Mouse (Mus musculus): ENCODE data around the gene Bicra. TPM values are rescaled to one million over a fixed set of nuclear protein-coding genes. Genes with fewer than 3 reads are reported as not detected.

Gene Bicra
- polyA plus RNA-seq, 1 experiment = 10.2 TPM

DNA sequence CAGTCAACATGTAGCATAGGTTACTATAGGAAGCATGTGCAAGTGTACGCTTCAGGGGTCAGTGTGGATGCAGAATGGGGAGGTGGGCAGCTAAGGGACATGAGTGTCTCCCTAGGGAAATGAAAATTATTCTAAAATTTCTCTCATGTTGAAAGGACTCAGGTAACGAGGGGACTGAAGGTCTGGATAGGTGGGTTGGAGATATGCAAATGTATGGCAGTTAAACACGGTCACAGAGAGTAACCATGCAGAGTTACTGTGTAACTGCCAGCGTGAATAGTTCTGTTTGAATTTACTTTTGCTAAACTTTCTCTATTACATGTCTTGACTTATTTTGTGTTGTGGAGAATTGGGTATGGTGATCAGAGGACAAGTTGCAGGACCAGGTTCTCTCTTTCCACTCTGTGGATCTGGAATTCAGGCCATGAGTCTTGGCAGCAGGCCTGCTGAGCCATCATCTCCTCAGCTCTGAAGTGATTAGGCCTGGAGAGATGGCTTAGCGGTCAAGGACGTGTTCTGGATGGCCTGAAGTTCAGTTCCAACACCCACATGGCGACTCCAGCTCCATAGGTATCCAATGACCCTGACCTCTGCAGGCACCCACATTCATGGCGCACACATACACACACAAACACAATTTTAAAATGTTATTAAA is 33.1 kb downstream of the Bicra start:
- peaks cover 1% of the 10 kb centered on the region for H3K4me1 ChIP-seq (ENCODE audit: control insufficient read depth, insufficient read depth, low read length)
- H3K27ac ChIP-seq (ENCODE audit: insufficient read depth, low read length) = no peak overlapping the region
- H3K4me3 ChIP-seq (ENCODE audit: low read depth, low read length) = no peak overlapping the region
- H3K9ac ChIP-seq (ENCODE audit: low read depth, poor library complexity, severe bottlenecking) = no peak overlapping the region
- H3K27me3 ChIP-seq (ENCODE audit: control insufficient read depth, insufficient read depth, low read length, poor library complexity, severe bottlenecking) = no peaks in the 10 kb centered on the region
- TF ChIP-seq CTCF (IDR thresholded peaks at IDR 0.05; ENCODE audit: low read depth, low read length) = no peak
- no peak for TF ChIP-seq POLR2A (IDR thresholded peaks at IDR 0.05; ENCODE audit: insufficient read depth, low read length)
- no peak for TF ChIP-seq EP300 (IDR thresholded peaks at IDR 0.05; ENCODE audit: insufficient read depth, low read depth, low read length)
- no peaks in the 10 kb centered on the region for H3K9me3 ChIP-seq (replicated peaks; ENCODE audit: control insufficient read depth, insufficient read depth, low read length, poor library complexity, severe bottlenecking)
- H3K36me3 ChIP-seq (ENCODE audit: control insufficient read depth, insufficient read depth, low read length, poor library complexity, severe bottlenecking) = no peaks in the 10 kb centered on the region

DNA sequence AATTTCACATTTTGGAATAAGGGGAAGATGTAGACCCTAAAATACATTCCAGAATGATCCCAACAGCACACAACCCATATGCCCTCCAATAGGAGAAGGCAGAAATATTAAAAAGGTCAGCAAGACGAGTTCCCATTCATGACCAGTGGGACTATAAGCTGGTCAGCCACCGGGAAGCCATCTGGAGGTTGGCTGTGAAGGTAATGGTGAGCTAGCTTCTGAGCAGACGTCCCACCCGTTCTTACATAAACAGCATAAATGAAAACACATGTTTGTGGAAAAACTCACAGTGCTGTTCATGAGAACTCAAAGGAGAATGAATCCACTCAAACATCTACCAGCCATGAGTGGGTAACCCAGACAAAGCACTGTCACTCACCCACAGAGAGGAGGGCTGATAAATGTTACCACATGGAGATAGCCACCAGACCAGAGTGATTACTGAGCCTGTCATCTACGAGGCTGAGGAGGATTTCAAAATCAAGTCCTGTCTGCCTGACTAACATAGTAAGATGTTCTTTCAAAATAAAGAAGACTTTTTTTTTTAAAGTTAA is 33.9 kb downstream of the Bicra start:
- TF ChIP-seq CTCF (IDR thresholded peaks at IDR 0.05; ENCODE audit: low read depth, low read length) = no peak
- no peak for TF ChIP-seq POLR2A (IDR thresholded peaks at IDR 0.05; ENCODE audit: insufficient read depth, low read length)
- no peak for TF ChIP-seq EP300 (IDR thresholded peaks at IDR 0.05; ENCODE audit: insufficient read depth, low read depth, low read length)
- Histone ChIP-seq H3K9ac (ENCODE audit: low read depth, poor library complexity, severe bottlenecking) (no peak overlapping the region), H3K27ac (ENCODE audit: insufficient read depth, low read length) (no peak overlapping the region), H3K4me3 (ENCODE audit: low read depth, low read length) (no peak overlapping the region), H3K36me3 (ENCODE audit: control insufficient read depth, insufficient read depth, low read length, poor library complexity, severe bottlenecking) (no peaks in the 10 kb centered on the region), H3K9me3 (replicated peaks; ENCODE audit: control insufficient read depth, insufficient read depth, low read length, poor library complexity, severe bottlenecking) (no peaks in the 10 kb centered on the region), H3K27me3 (ENCODE audit: control insufficient read depth, insufficient read depth, low read length, poor library complexity, severe bottlenecking) (no peaks in the 10 kb centered on the region), H3K4me1 (ENCODE audit: control insufficient read depth, insufficient read depth, low read length) (peaks cover 1% of the 10 kb centered on the region)

DNA sequence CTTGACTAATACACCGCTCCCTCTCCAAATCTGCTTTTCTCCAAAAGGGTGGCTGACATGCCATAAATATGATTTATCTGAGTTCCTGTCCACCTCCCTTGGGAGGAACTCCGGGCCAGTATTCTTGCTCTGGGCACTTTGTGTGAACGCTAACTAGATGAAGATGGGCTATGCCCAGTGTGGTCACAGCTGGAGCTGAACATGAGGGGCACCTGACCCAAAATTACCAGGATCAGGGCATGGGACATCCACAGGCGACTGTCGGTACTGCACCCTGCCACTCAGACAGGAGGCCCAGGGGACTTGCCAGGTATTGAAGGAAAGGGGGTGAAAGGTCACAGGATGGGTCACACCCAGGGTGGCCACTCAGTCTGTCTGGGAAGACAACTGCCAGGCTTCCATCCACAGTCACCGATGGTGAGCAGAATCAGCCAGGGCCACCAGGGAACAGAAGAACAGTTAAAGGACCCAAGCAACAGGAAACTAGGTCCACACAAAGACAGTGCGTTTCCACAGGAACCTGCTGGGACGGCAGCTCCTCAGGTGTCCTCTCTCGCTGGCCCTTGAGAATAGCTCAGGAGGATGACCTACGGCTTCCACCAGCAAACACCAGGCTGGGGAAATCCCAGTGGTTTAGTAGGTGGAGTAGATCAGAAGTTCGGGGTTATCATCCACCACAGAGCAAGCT is 35.0 kb downstream of the Bicra start:
- TF ChIP-seq POLR2A (IDR thresholded peaks at IDR 0.05; ENCODE audit: insufficient read depth, low read length) = no peak
- peak; percentile 53 for TF ChIP-seq CTCF (IDR thresholded peaks at IDR 0.05; ENCODE audit: low read depth, low read length)

DNA sequence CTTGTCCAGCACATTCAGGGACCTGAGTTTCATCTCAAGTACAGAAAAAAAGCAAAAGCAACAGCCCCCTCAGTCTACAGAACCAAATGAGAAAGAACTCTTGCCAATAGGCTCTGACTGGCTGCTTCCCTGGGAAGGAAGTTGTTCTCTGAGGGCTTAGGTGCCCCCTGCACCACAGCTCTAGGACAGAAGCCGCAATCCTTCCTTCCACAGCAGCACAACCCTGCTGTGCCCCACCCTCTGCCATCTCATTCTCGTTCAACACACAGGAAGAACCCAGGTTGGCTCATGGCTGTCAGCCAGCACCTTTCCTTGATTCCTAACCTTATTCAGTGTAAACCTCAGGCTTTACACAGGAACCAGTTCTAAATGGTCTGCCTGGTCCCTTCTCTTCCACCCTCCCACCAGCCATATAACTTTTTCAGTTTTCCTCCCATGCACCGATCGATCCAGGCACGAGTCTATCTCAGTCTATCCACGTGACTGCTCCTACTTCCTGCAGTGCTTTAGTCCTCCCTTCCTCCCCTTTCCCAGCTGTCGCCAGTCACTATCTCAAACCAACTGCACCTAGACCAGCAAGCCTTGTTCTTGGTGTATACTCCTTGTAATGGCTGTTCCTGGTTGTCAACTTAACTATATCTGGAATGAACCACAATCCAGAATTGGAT is 36.2 kb downstream of the Bicra start:
- Histone ChIP-seq H3K27me3 (ENCODE audit: control insufficient read depth, insufficient read depth, low read length, poor library complexity, severe bottlenecking) (no peaks in the 10 kb centered on the region), H3K4me1 (ENCODE audit: control insufficient read depth, insufficient read depth, low read length) (peaks cover 1% of the 10 kb centered on the region), H3K36me3 (ENCODE audit: control insufficient read depth, insufficient read depth, low read length, poor library complexity, severe bottlenecking) (no peaks in the 10 kb centered on the region), H3K27ac (ENCODE audit: insufficient read depth, low read length) (no peak overlapping the region), H3K4me3 (ENCODE audit: low read depth, low read length) (no peak overlapping the region), H3K9me3 (replicated peaks; ENCODE audit: control insufficient read depth, insufficient read depth, low read length, poor library complexity, severe bottlenecking) (no peaks in the 10 kb centered on the region), H3K9ac (ENCODE audit: low read depth, poor library complexity, severe bottlenecking) (no peak overlapping the region)
- TF ChIP-seq CTCF (IDR thresholded peaks at IDR 0.05; ENCODE audit: low read depth, low read length) (no peak), POLR2A (IDR thresholded peaks at IDR 0.05; ENCODE audit: insufficient read depth, low read length) (no peak), EP300 (IDR thresholded peaks at IDR 0.05; ENCODE audit: insufficient read depth, low read depth, low read length) (no peak)

More for the DNA sequence above, 35.0 kb downstream of the Bicra start:
- Histone ChIP-seq H3K27me3 (ENCODE audit: control insufficient read depth, insufficient read depth, low read length, poor library complexity, severe bottlenecking) (no peaks in the 10 kb centered on the region), H3K9ac (ENCODE audit: low read depth, poor library complexity, severe bottlenecking) (no peak overlapping the region), H3K4me3 (ENCODE audit: low read depth, low read length) (no peak overlapping the region), H3K27ac (ENCODE audit: insufficient read depth, low read length) (no peak overlapping the region), H3K9me3 (replicated peaks; ENCODE audit: control insufficient read depth, insufficient read depth, low read length, poor library complexity, severe bottlenecking) (no peaks in the 10 kb centered on the region), H3K36me3 (ENCODE audit: control insufficient read depth, insufficient read depth, low read length, poor library complexity, severe bottlenecking) (no peaks in the 10 kb centered on the region), H3K4me1 (ENCODE audit: control insufficient read depth, insufficient read depth, low read length) (peaks cover 1% of the 10 kb centered on the region)

DNA sequence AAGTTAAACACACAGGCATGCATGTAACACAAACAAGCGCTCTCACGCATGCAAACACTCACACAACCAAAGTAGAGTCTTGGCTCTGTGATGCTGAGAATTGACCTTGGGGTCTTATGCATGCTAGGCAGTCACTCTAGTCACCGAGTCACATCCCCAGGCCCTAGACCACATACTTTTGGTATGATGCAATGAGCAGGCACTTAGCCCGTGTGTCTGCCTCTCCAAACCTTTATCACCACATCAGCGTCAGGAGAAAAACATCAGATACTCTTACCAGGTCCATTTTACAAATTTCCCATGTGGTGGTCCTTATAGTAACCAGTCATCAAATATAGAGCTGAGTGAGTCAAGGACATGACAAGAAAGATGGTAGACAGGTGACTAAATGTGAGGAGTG is 37.1 kb downstream of the Bicra start:
- Histone ChIP-seq H3K9me3 (replicated peaks; ENCODE audit: control insufficient read depth, insufficient read depth, low read length, poor library complexity, severe bottlenecking) (no peaks in the 10 kb centered on the region), H3K4me3 (ENCODE audit: low read depth, low read length) (no peak overlapping the region), H3K4me1 (ENCODE audit: control insufficient read depth, insufficient read depth, low read length) (peaks cover 1% of the 10 kb centered on the region), H3K27me3 (ENCODE audit: control insufficient read depth, insufficient read depth, low read length, poor library complexity, severe bottlenecking) (no peaks in the 10 kb centered on the region), H3K36me3 (ENCODE audit: control insufficient read depth, insufficient read depth, low read length, poor library complexity, severe bottlenecking) (no peaks in the 10 kb centered on the region), H3K9ac (ENCODE audit: low read depth, poor library complexity, severe bottlenecking) (no peak overlapping the region), H3K27ac (ENCODE audit: insufficient read depth, low read length) (no peak overlapping the region)
- TF ChIP-seq EP300 (IDR thresholded peaks at IDR 0.05; ENCODE audit: insufficient read depth, low read depth, low read length) (no peak), POLR2A (IDR thresholded peaks at IDR 0.05; ENCODE audit: insufficient read depth, low read length) (no peak), CTCF (IDR thresholded peaks at IDR 0.05; ENCODE audit: low read depth, low read length) (no peak)
